Mouse (Mus musculus): ENCODE data around the gene Gm7138.
"Not testable (repeated sequence)": the region's sequence is repeated elsewhere in the genome, so short reads cannot be mapped to it uniquely, and the experiment has no call there.

The Gm7138 gene

DNA sequence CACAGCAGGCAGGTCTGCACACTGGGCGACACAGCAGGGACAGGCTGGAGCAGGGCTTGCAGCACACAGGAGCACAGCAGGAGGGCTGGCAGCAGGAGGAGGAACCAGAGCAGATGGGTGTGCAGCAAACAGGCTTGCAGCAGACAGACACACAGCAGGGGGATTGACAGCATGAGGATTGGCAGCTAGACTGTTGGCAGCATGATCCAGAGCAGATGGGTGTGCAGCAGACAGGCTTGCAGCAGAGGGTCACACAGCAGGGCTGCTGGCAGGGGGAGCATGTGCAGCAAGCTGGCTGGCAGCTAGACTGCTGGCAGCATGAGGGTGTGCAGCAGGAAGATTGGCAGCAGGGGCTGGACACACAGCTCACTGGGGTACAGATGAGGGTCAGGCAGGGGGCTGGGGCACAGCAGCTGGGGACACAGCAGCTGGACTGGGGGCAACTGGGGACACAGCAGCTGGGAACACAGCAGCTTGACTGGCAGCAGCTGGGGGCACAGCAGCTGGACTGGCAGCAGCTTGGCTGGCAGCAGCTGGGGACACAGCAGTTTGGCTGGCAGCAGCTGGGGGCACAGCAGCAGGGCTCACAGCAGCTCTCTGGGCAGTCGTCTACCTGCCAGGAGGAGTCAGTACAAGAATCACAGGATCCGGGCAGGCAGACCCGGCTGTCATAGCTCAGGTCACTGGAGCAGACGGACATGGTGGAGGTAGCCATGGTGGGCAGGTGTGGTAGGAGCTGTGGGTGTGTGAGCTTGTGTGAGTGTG is 34.6 kb downstream of the Gm7138 start, which contains the start of gene Gm18596:
Gene Gm18596 (minus strand): TSS at position 715 of the 765 bp plus-strand sequence.
- not testable (repeated sequence) for DNase-seq (ENCODE audit: low spot score)

DNA sequence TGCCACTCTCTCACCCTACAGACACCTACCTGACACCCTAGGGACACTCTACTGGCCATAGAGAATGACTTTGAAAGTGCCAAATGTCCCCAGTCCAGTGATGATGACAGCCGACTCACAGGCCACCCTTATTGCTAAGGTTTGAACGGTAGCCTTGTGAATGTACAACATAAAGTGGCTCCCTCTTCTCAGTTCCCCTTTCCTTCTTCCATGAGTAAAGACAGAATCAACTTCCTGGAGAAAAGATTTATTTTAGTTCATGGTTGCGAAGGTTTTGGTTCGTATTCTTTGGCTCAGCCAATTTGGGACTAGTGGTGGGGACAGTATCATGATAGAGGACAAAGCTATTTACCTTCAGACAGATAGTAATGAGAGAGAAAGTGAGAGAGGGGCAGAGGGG is 37.8 kb downstream of the Gm7138 start:
- DNase-seq (ENCODE audit: low spot score): no peak

DNA sequence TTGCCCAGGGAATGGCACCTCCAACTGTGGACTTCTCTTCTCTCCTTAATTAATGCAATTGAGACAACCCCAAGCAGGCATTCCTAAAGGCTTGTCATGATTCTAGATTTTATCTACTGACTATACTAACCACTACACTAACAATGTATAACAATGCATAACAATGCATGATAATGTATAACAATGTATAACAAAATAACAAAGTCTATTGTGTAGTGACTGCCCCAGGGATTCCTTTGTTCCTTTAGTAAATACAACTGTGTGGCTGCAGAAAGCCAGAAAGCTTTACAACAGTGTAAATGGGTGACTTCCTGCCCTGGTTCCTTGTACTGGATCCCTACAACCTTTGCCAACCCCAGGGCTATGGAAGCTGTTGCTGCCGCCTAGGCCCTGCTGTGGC is 40.8 kb downstream of the Gm7138 start:
- DNase-seq (ENCODE audit: low spot score): no peak

DNA sequence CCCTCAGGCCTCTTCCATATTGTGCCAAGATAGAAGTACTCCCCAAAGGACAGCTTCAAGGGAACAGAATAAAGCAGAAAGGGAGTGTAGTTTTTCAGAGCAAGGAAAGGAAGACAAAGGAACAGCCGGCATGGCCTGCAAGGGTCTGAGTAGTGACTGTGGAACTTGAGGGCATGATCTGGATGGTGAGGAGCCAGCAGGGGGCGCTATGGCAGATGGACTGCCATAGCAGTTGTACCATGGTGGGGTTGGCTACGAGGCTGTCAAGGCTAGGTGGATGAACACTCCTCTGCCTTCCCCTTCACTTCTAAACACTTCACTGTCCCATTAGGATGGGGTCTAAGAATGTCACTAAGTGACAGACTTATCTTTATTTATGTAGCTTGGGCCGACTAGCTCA is 47.5 kb downstream of the Gm7138 start:
- DNase-seq (ENCODE audit: low spot score): no peak

DNA sequence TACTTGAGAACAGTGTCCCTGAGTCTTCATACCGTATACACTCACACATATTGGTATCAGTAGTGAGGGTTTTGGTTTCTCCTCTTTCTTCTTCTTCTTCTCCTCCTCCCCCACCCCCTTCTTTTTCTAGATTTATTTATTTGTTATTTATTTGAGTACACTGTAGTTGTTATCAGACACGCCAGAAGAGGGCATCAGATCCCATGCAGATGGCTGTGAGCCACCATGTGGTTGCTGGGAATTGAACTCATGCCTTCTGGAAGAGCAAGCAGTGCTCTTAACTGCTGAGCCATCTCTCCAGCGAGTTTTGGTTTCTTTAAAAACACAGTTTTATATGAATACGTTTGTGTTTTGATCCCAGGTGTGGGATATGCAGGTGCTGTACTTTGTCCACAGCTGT is 48.5 kb downstream of the Gm7138 start:
- DNase-seq (ENCODE audit: low spot score): no peak
